Mouse (Mus musculus): Measurements from ENCODE around the gene Tshz2. TPM values are rescaled to one million over a fixed set of nuclear protein-coding genes. Genes with fewer than 3 reads are reported as not detected.
A peak's percentile ranks its signal among the peaks of the same experiment; 100 is the strongest.

The Tshz2 gene
- polyA plus RNA-seq, 1 experiment from 2014 or later: 50.4 TPM

GRCm38 (mm10) chr2:169743294-169743693 is 110.5 kb downstream of the Tshz2 start:
- no peaks in the 10 kb centered on the region for H3K27me3 ChIP-seq (replicated peaks)
- H3K9me3 ChIP-seq (replicated peaks): no peaks in the 10 kb centered on the region
- H3K4me1 ChIP-seq: peaks cover 13% of the 10 kb centered on the region
- H3K9ac ChIP-seq (replicated peaks): no peak overlapping the region
- no peak overlapping the region for H3K27ac ChIP-seq (replicated peaks)
- no peak overlapping the region for H3K4me2 ChIP-seq
- H3K4me3 ChIP-seq (replicated peaks): no peak overlapping the region
- ATAC-seq (ENCODE audit: low FRiP score): no peak
- 65% methylated on average over 6 of the region's 6 CpGs for WGBS
- H3K36me3 ChIP-seq: no peaks in the 10 kb centered on the region

GRCm38 (mm10) chr2:169743910-169744309 is 111.1 kb downstream of the Tshz2 start:
- peaks cover 13% of the 10 kb centered on the region for H3K4me1 ChIP-seq
- no peak overlapping the region for H3K4me2 ChIP-seq
- no peak overlapping the region for H3K4me3 ChIP-seq (replicated peaks)
- ATAC-seq (ENCODE audit: low FRiP score): no peak
- H3K9me3 ChIP-seq (replicated peaks): no peaks in the 10 kb centered on the region
- H3K9ac ChIP-seq (replicated peaks): no peak overlapping the region
- H3K27me3 ChIP-seq (replicated peaks): no peaks in the 10 kb centered on the region
- 83% methylated on average over 4 of the region's 4 CpGs for WGBS
- H3K27ac ChIP-seq (replicated peaks): no peak overlapping the region
- H3K36me3 ChIP-seq: no peaks in the 10 kb centered on the region

DNA sequence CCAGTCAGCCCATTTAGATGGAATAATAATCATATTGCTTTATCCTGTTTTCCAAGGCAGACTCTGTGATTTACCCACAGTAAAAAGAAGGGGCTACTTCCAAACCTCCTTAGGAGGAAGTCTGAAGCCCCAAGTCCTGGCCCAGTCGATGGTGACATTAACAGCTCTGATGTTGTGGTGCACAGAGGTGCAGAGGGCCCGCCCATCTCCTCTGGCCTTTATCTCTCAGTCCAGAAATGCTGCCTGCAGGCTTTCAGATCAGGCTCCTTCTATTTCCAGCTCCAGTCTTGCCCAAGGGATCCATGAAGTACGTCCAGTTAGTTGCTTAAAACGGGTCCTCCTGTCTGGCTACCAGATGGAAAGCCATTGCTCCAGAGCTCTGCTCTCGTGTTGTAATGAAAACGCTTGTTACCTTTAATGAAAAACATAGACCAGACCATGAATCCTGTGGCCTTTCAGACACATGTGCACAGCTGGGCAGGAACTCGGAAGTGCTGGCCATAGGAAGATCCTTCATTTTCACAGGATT is 114.4 kb downstream of the Tshz2 start:
- peaks cover 26% of the 10 kb centered on the region for H3K4me1 ChIP-seq
- H3K4me3 ChIP-seq (replicated peaks): no peak overlapping the region
- 81% methylated on average over 7 of the region's 7 CpGs for WGBS
- H3K27me3 ChIP-seq (replicated peaks): no peaks in the 10 kb centered on the region
- H3K27ac ChIP-seq (replicated peaks): no peak overlapping the region
- H3K9ac ChIP-seq (replicated peaks): no peak overlapping the region
- no peak for ATAC-seq (ENCODE audit: low FRiP score)
- H3K9me3 ChIP-seq (replicated peaks): no peaks in the 10 kb centered on the region
- no peak overlapping the region for H3K4me2 ChIP-seq
- H3K36me3 ChIP-seq: no peaks in the 10 kb centered on the region

- ATAC-seq (ENCODE audit: low FRiP score): no peak
- WGBS: 70% methylated on average over 16 of the region's 16 CpGs
- Histone ChIP-seq H3K4me2 (no peak overlapping the region), H3K9ac (replicated peaks) (no peak overlapping the region), H3K9me3 (replicated peaks) (no peaks in the 10 kb centered on the region), H3K4me3 (replicated peaks) (no peak overlapping the region), H3K27ac (replicated peaks) (no peak overlapping the region), H3K4me1 (peaks cover 21% of the 10 kb centered on the region), H3K36me3 (no peaks in the 10 kb centered on the region), H3K27me3 (replicated peaks) (no peaks in the 10 kb centered on the region)
These were observed 116.6 kb downstream of the Tshz2 start for GRCm38 (mm10) chr2:169749331-169749945.

DNA sequence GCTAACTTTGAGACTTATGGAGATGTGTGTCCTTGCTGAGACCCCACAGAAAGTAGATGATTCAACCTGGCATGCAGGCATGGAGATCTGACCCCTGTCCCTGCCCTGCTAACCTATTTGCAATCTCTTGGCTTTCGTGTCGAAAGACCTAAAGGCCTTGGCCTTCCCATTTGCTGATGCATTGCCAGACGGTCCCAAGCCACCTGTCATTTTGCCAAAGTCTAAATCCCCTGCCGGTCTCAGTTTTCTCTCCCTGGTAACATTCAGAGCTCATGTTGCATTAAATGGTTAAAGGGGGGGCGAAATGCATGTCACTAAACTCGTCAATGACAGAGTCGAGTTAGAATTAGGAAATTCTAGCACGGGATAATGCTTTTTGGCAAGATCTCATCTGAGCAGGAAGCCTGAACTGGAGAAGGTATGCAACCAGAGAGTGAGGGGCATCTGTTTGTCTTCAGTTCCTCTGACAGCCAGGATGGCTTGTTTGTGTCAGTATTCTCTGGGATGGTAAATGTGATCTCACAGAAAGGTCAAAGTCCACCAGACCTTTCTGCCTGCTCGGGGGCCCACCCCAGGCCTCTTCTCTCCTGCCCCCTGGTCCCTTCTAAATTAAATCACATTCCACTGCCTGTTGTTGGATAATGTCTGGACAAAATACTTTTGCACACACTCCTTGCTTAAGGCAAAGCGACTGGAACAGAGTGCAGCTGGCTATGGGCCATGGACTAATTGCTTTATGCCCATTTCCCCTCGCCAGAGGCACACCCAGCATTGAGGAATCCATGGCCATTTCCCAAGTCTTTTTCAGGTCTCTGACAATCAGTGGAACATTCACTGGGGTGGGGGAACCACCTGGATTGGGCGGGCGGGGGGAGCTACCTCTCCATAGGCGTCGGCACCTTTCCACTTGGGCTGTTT is 118.0 kb downstream of the Tshz2 start:
- Histone ChIP-seq H3K4me2 (no peak overlapping the region), H3K27me3 (replicated peaks) (no peaks in the 10 kb centered on the region), H3K4me3 (replicated peaks) (no peak overlapping the region), H3K9ac (replicated peaks) (no peak overlapping the region), H3K9me3 (replicated peaks) (no peaks in the 10 kb centered on the region), H3K27ac (replicated peaks) (peak overlapping the region; percentile 56), H3K4me1 (peaks cover 32% of the 10 kb centered on the region), H3K36me3 (no peaks in the 10 kb centered on the region)
- WGBS: 51% methylated on average over 15 of the region's 15 CpGs
- no peak for ATAC-seq (ENCODE audit: low FRiP score)

DNA sequence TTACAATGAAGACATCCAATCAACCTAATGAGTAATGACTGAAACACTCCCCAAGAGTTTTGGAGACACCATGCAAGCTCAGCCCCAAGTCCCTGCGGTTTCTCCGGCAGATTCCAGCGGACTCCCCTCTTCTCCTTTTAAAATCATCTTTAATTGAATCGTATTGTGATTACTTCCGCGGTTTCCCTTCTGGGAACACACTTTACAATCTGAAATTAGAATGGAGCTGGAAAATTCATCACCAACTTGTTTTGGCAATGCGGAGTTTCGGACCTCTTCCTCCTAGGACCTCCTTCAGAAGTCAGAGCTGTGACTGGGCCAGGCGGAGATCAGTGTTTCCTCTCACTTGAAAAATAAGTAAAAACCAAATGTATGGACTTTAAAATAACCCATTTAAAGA is 119.3 kb downstream of the Tshz2 start:
- no peak overlapping the region for H3K27ac ChIP-seq (replicated peaks)
- H3K4me3 ChIP-seq (replicated peaks): no peak overlapping the region
- WGBS: 76% methylated on average over 9 of the region's 9 CpGs
- no peaks in the 10 kb centered on the region for H3K36me3 ChIP-seq
- H3K9ac ChIP-seq (replicated peaks): no peak overlapping the region
- H3K27me3 ChIP-seq (replicated peaks): no peaks in the 10 kb centered on the region
- no peaks in the 10 kb centered on the region for H3K9me3 ChIP-seq (replicated peaks)
- H3K4me2 ChIP-seq: no peak overlapping the region
- ATAC-seq (ENCODE audit: low FRiP score): no peak
- peaks cover 32% of the 10 kb centered on the region for H3K4me1 ChIP-seq

DNA sequence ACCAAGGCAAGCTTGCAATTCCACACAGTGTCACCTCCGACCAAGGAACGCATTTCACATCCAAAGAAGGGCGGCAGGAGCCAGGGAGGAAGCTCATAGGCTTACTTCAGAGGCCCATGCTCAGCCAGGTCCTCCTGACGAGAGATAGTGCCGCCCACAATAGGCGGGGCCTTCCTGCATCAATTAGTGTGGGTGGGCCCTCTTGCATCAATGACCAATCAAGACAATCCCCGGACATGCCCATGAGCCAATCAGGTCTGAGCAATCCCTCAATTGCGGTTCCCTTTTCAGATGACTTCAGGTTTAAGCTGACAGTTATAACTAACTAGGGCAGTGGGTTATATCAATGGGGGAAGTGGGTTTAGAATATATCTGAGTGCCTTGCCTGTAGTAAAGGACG is 120.6 kb downstream of the Tshz2 start:
- H3K9me3 ChIP-seq (replicated peaks): no peaks in the 10 kb centered on the region
- H3K4me2 ChIP-seq: no peak overlapping the region
- 85% methylated on average over 9 of the region's 9 CpGs for WGBS
- ATAC-seq (ENCODE audit: low FRiP score): no peak
- H3K36me3 ChIP-seq: no peaks in the 10 kb centered on the region
- no peak overlapping the region for H3K9ac ChIP-seq (replicated peaks)
- no peaks in the 10 kb centered on the region for H3K27me3 ChIP-seq (replicated peaks)
- H3K4me1 ChIP-seq: peaks cover 34% of the 10 kb centered on the region
- no peak overlapping the region for H3K27ac ChIP-seq (replicated peaks)
- no peak overlapping the region for H3K4me3 ChIP-seq (replicated peaks)

DNA sequence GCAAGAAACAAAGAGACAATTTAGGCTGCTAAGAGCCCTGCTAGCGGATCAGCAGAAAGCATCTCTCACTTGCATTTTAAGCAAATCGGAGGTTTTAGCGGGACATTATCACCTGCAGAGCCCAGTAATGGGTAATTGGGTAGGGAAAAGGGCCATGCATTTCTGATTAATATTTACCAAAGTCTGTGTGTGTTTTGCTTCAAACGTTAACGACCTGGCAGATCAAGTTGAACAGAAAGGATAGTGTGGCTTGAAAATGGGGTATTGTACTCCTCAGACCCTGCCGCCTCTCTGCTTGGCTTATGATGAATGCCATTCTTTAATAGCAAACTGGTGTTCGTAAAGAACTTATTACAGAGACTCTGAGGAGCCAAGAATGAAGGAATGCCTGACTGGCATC is 122.3 kb downstream of the Tshz2 start:
- Histone ChIP-seq H3K9me3 (replicated peaks) (no peaks in the 10 kb centered on the region), H3K27ac (replicated peaks) (peak overlapping the region; percentile 41; the same call in 1 of the 2 replicates), H3K27me3 (replicated peaks) (no peaks in the 10 kb centered on the region), H3K4me1 (peaks cover 30% of the 10 kb centered on the region), H3K4me3 (replicated peaks) (no peak overlapping the region), H3K4me2 (no peak overlapping the region), H3K9ac (replicated peaks) (no peak overlapping the region), H3K36me3 (peaks cover 3% of the 10 kb centered on the region; the same call in 1 of the 2 replicates)
- ATAC-seq (ENCODE audit: low FRiP score): no peak
- 54% methylated on average over 7 of the region's 7 CpGs for WGBS

DNA sequence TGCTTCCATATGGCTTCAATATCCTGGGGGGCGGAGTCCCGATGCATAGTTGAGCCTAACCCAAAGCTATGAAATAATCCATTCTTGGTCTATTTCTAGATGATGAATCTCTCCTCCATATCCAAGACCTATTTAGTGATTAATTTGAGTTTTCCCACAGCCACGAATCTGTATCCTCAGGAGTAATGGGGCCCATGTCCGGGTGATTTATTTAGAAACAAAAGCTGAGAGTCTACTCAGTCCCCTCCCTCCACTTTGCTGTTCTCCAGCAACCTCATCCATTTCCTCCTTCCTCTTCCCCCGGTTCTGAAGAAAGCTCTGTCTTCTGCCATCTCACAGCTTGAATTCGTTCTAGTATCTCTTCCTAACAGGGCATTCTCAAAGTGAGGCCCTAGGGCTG is 125.3 kb downstream of the Tshz2 start:
- ATAC-seq (ENCODE audit: low FRiP score): no peak

DNA sequence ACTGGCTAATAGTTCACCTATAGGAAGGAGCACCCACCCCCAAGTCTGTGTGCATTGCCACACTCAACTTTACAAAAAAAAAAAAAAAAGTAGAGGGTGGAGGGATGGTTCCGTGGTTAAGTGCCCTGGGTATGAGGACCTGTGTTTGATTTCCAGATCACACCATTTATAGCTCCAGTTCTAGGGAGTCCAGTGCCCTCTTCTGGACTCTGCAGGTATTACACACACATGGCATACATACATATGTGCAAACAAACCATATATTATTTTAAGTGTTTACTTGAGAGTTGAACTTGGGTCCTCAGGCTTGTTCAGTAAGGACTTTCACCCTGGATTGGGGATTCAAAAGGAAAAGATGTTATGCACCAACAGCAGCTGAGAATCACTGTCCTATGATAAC is 127.3 kb downstream of the Tshz2 start:
- H3K9me3 ChIP-seq (replicated peaks): no peaks in the 10 kb centered on the region
- H3K9ac ChIP-seq (replicated peaks): no peak overlapping the region
- no peak overlapping the region for H3K27ac ChIP-seq (replicated peaks)
- no peak overlapping the region for H3K4me2 ChIP-seq
- 95% methylated on average over 1 of the region's 1 CpGs for WGBS
- no peak for ATAC-seq (ENCODE audit: low FRiP score)
- H3K4me1 ChIP-seq: peaks cover 20% of the 10 kb centered on the region
- no peaks in the 10 kb centered on the region for H3K27me3 ChIP-seq (replicated peaks)
- H3K4me3 ChIP-seq (replicated peaks): no peak overlapping the region
- peaks cover 3% of the 10 kb centered on the region; the same call in 1 of the 2 replicates for H3K36me3 ChIP-seq

More for the DNA sequence above, 125.3 kb downstream of the Tshz2 start:
- 71% methylated on average over 6 of the region's 6 CpGs for WGBS
- H3K4me2 ChIP-seq: no peak overlapping the region
- no peaks in the 10 kb centered on the region for H3K9me3 ChIP-seq (replicated peaks)
- H3K27ac ChIP-seq (replicated peaks): no peak overlapping the region
- H3K36me3 ChIP-seq: peaks cover 3% of the 10 kb centered on the region; the same call in 1 of the 2 replicates
- no peak overlapping the region for H3K9ac ChIP-seq (replicated peaks)
- H3K4me3 ChIP-seq (replicated peaks): no peak overlapping the region
- H3K4me1 ChIP-seq: peaks cover 25% of the 10 kb centered on the region
- H3K27me3 ChIP-seq (replicated peaks): no peaks in the 10 kb centered on the region

- H3K27ac ChIP-seq (replicated peaks): no peak overlapping the region
- WGBS: 43% methylated on average over 3 of the region's 3 CpGs
- no peaks in the 10 kb centered on the region for H3K9me3 ChIP-seq (replicated peaks)
- H3K4me2 ChIP-seq: no peak overlapping the region
- H3K4me1 ChIP-seq: peaks cover 14% of the 10 kb centered on the region
- no peak overlapping the region for H3K4me3 ChIP-seq (replicated peaks)
- H3K9ac ChIP-seq (replicated peaks): no peak overlapping the region
- H3K27me3 ChIP-seq (replicated peaks): no peaks in the 10 kb centered on the region
- ATAC-seq (ENCODE audit: low FRiP score): no peak
- peaks cover 3% of the 10 kb centered on the region; the same call in 1 of the 2 replicates for H3K36me3 ChIP-seq
These were observed 128.9 kb downstream of the Tshz2 start for GRCm38 (mm10) chr2:169761726-169762125.

- ATAC-seq (ENCODE audit: low FRiP score): no peak
- Histone ChIP-seq H3K4me1 (peaks cover 14% of the 10 kb centered on the region), H3K27ac (replicated peaks) (no peak overlapping the region), H3K27me3 (replicated peaks) (no peaks in the 10 kb centered on the region), H3K36me3 (peaks cover 3% of the 10 kb centered on the region; the same call in 1 of the 2 replicates), H3K9me3 (replicated peaks) (no peaks in the 10 kb centered on the region), H3K4me2 (no peak overlapping the region), H3K4me3 (replicated peaks) (no peak overlapping the region), H3K9ac (replicated peaks) (no peak overlapping the region)
- 90% methylated on average over 8 of the region's 8 CpGs for whole genome bisulfite sequencing
These were observed 129.5 kb downstream of the Tshz2 start for GRCm38 (mm10) chr2:169762301-169762700.
